Mouse (Mus musculus): ENCODE measurements around the gene Olfr1136. TPM values are rescaled to one million over a fixed set of nuclear protein-coding genes. Genes with fewer than 3 reads are reported as not detected.

Olfr1136 gene
- not detected in 2 replicates for total RNA-seq (2015)
- not detected in 2 replicates for total RNA-seq (2017)

GRCm38 (mm10) chr2:87693847-87694246 is at the start of gene Olfr1136:
Olfr1136 (minus strand) TSS chr2:87693947.
- ATAC-seq (replicated peaks; ENCODE audit: poor library complexity), result no peak

- no peak for ATAC-seq (replicated peaks; ENCODE audit: poor library complexity)
Observed at GRCm38 (mm10) chr2:87743452-87743851, 49.7 kb upstream of the Olfr1136 start, which contains the start of gene Olfr1140. Olfr1140 (plus strand) TSS chr2:87743752.

DNA sequence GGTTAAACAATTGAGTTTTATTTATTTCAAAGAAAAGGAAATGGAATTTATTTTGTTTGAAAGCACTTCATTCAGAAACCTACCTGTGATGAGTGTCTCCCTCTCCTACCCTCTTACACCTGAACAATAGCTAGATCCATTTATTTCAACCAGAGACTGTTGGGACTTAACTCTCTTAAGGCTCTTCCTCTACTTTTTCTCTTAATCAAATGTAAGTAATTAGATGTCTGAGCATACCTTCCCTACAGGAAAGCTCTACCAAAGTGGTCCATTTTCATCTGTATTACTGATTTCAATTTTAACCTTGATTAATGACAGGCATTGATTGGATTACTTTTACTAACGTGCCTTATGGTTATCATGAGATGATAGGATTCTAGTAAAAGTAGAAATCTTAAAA is 46.1 kb upstream of the Olfr1136 start, which contains the start of gene Olfr1138:
TSS of gene Olfr1138 (minus strand) at position 101 of the 400 bp plus-strand sequence.
- no peak for ATAC-seq (replicated peaks; ENCODE audit: poor library complexity)

DNA sequence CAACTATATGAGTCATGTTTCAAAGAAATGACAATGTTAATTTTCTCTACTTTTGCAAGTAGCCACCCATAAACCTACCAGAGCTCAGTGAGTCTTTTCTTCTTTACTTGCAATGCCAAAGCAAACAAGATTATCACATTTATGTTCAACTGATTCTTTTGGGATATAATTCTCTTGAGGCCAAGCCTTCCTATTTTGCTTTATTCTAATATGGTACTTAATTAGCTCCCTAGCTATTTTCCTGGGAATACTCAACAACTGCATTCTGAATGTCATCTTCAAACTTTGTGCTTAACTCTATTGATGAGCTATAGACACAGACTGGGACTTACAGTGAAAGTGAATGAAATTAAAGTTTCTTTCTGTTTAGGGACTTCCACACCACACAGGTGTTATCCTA is 19.3 kb upstream of the Olfr1136 start, which contains the start of gene Olfr1137:
TSS of gene Olfr1137 (minus strand) at position 101 of the 400 bp plus-strand sequence.
- ATAC-seq (replicated peaks; ENCODE audit: poor library complexity), result no peak

GRCm38 (mm10) chr2:87673564-87673963 is 20.2 kb downstream of the Olfr1136 start, which contains the start of gene Olfr1135:
Olfr1135 (minus strand) TSS chr2:87673664.
- ATAC-seq (replicated peaks; ENCODE audit: poor library complexity), result no peak

- ATAC-seq (replicated peaks; ENCODE audit: poor library complexity), result no peak
Observed at GRCm38 (mm10) chr2:87658360-87658759, 35.4 kb downstream of the Olfr1136 start, which contains the start of gene Olfr1134. Olfr1134 (minus strand) TSS chr2:87658460.

- ATAC-seq (replicated peaks; ENCODE audit: poor library complexity), result no peak
Observed at GRCm38 (mm10) chr2:87647274-87647673, 46.5 kb downstream of the Olfr1136 start, which contains the start of gene Olfr1133. Olfr1133 (minus strand) TSS chr2:87647374.

Other genes starting within 250 kb of the Olfr1136 start
- not detected in 2 replicates for gene Olfr1126, start 240.0 kb downstream of the Olfr1136 start, total RNA-seq (2015)
- gene Olfr1126, start 240.0 kb downstream of the Olfr1136 start, total RNA-seq (2017), result not detected in 2 replicates
- gene Pramel7, start 196.9 kb downstream of the Olfr1136 start, total RNA-seq (2015), result not detected in 2 replicates
- not detected in 2 replicates for gene Pramel7, start 196.9 kb downstream of the Olfr1136 start, total RNA-seq (2017)
- not detected in 2 replicates for gene Pramel6, start 187.4 kb downstream of the Olfr1136 start, total RNA-seq (2015)
- gene Pramel6, start 187.4 kb downstream of the Olfr1136 start, total RNA-seq (2017), result not detected in 2 replicates
- not detected in 2 replicates for gene Olfr153, start 162.2 kb downstream of the Olfr1136 start, total RNA-seq (2015)
- not detected in 2 replicates for gene Olfr153, start 162.2 kb downstream of the Olfr1136 start, total RNA-seq (2017)
- gene Olfr1128, start 148.4 kb downstream of the Olfr1136 start, total RNA-seq (2015), result not detected in 2 replicates
- not detected in 2 replicates for gene Olfr1128, start 148.4 kb downstream of the Olfr1136 start, total RNA-seq (2017)
- gene Olfr1129, start 120.0 kb downstream of the Olfr1136 start, total RNA-seq (2015), result not detected in 2 replicates
- gene Olfr1129, start 120.0 kb downstream of the Olfr1136 start, total RNA-seq (2017), result not detected in 2 replicates
- gene Olfr1130, start 87.7 kb downstream of the Olfr1136 start, total RNA-seq (2015), result not detected in 2 replicates
- not detected in 2 replicates for gene Olfr1130, start 87.7 kb downstream of the Olfr1136 start, total RNA-seq (2017)
- not detected in 2 replicates for gene Olfr1131, start 66.8 kb downstream of the Olfr1136 start, total RNA-seq (2015)
- gene Olfr1131, start 66.8 kb downstream of the Olfr1136 start, total RNA-seq (2017), result not detected in 2 replicates
- not detected in 2 replicates for gene Olfr1132, start 56.4 kb downstream of the Olfr1136 start, total RNA-seq (2015)
- not detected in 2 replicates for gene Olfr1132, start 56.4 kb downstream of the Olfr1136 start, total RNA-seq (2017)
- gene Olfr1133, start 46.6 kb downstream of the Olfr1136 start, total RNA-seq (2015), result not detected in 2 replicates
- not detected in 2 replicates for gene Olfr1133, start 46.6 kb downstream of the Olfr1136 start, total RNA-seq (2017)
- not detected in 2 replicates for gene Olfr1134, start 35.5 kb downstream of the Olfr1136 start, total RNA-seq (2015)
- gene Olfr1134, start 35.5 kb downstream of the Olfr1136 start, total RNA-seq (2017), result not detected in 2 replicates
- gene Olfr1135, start 20.3 kb downstream of the Olfr1136 start, total RNA-seq (2015), result not detected in 2 replicates
- not detected in 2 replicates for gene Olfr1135, start 20.3 kb downstream of the Olfr1136 start, total RNA-seq (2017)
- gene Olfr1137, start 19.2 kb upstream of the Olfr1136 start, total RNA-seq (2015), result not detected in 2 replicates
- gene Olfr1137, start 19.2 kb upstream of the Olfr1136 start, total RNA-seq (2017), result not detected in 2 replicates
- not detected in 2 replicates for gene Olfr1138, start 46.0 kb upstream of the Olfr1136 start, total RNA-seq (2015)
- gene Olfr1138, start 46.0 kb upstream of the Olfr1136 start, total RNA-seq (2017), result not detected in 2 replicates
- gene Olfr1140, start 49.8 kb upstream of the Olfr1136 start, total RNA-seq (2015), result not detected in 2 replicates
- gene Olfr1140, start 49.8 kb upstream of the Olfr1136 start, total RNA-seq (2017), result not detected in 2 replicates
- gene Olfr1141, start 60.0 kb upstream of the Olfr1136 start, total RNA-seq (2015), result not detected in 2 replicates
- not detected in 2 replicates for gene Olfr1141, start 60.0 kb upstream of the Olfr1136 start, total RNA-seq (2017)
- gene Olfr152, start 85.5 kb upstream of the Olfr1136 start, total RNA-seq (2015), result not detected in 2 replicates
- not detected in 2 replicates for gene Olfr152, start 85.5 kb upstream of the Olfr1136 start, total RNA-seq (2017)
- gene Olfr1143, start 106.6 kb upstream of the Olfr1136 start, total RNA-seq (2015), result not detected in 2 replicates
- gene Olfr1143, start 106.6 kb upstream of the Olfr1136 start, total RNA-seq (2017), result not detected in 2 replicates
- gene Olfr1145, start 115.9 kb upstream of the Olfr1136 start, total RNA-seq (2015), result not detected in 2 replicates
- gene Olfr1145, start 115.9 kb upstream of the Olfr1136 start, total RNA-seq (2017), result not detected in 2 replicates
- not detected in 2 replicates for gene Olfr1148, start 136.6 kb upstream of the Olfr1136 start, total RNA-seq (2015)
- not detected in 2 replicates for gene Olfr1148, start 136.6 kb upstream of the Olfr1136 start, total RNA-seq (2017)
- gene Olfr1150-ps1, start 150.0 kb upstream of the Olfr1136 start, total RNA-seq (2015), result not detected in 2 replicates
- gene Olfr1150-ps1, start 150.0 kb upstream of the Olfr1136 start, total RNA-seq (2017), result not detected in 2 replicates
- gene Olfr1151, start 161.9 kb upstream of the Olfr1136 start, total RNA-seq (2015), result not detected in 2 replicates
- gene Olfr1151, start 161.9 kb upstream of the Olfr1136 start, total RNA-seq (2017), result not detected in 2 replicates
- gene Olfr1152, start 172.5 kb upstream of the Olfr1136 start, total RNA-seq (2015), result not detected in 2 replicates
- gene Olfr1152, start 172.5 kb upstream of the Olfr1136 start, total RNA-seq (2017), result not detected in 2 replicates
- gene Olfr1153, start 201.0 kb upstream of the Olfr1136 start, total RNA-seq (2015), result not detected in 2 replicates
- not detected in 2 replicates for gene Olfr1153, start 201.0 kb upstream of the Olfr1136 start, total RNA-seq (2017)
- not detected in 2 replicates for gene Olfr1154, start 211.2 kb upstream of the Olfr1136 start, total RNA-seq (2015)
- gene Olfr1154, start 211.2 kb upstream of the Olfr1136 start, total RNA-seq (2017), result not detected in 2 replicates

All from megakaryocyte progenitor cell, adult 5-6 weeks (primary cell).